Mouse (Mus musculus) lung, embryonic 15.5 days (tissue): Measurements from ENCODE around the gene Xrcc3. TPM values are rescaled to one million over a fixed set of nuclear protein-coding genes. Genes with fewer than 3 reads are reported as not detected.

Experiments
- ATAC-seq: fragments of 200-750 bp; cut with Nextera tagmentation; 2 replicates; pipeline ENCODE4 v1.8.0; 2017; ENCODE audit warnings: moderate number of reproducible peaks, borderline replicate concordance; ENCODE audit not compliant: low FRiP score, low TSS enrichment; ENCODE audit errors: extremely low read depth
- H3K27ac ChIP-seq: fragments of 300-500 bp; sonication (generic); 2 replicates; pipeline ENCODE4 v1.5.1; 2015; ENCODE audit warnings: moderate library complexity, mild to moderate bottlenecking, inconsistent platforms
- H3K27me3 ChIP-seq: fragments of 300-500 bp; sonication (generic); 2 replicates; pipeline ENCODE4 v1.6.1; 2015; ENCODE audit warnings: inconsistent platforms
- H3K36me3 ChIP-seq: fragments of 300-500 bp; sonication (generic); 2 replicates; pipeline ENCODE4 v1.6.1; 2015; ENCODE audit warnings: inconsistent platforms
- H3K4me1 ChIP-seq: fragments of 300-500 bp; sonication (generic); 2 replicates; pipeline ENCODE4 v1.6.1; 2015; ENCODE audit warnings: inconsistent platforms
- H3K4me2 ChIP-seq: fragments of 300-500 bp; sonication (generic); 2 replicates; pipeline ENCODE4 v1.6.1; 2015; ENCODE audit warnings: inconsistent platforms, mild to moderate bottlenecking, moderate library complexity
- H3K4me3 ChIP-seq: fragments of 300-500 bp; sonication (generic); 2 replicates; pipeline ENCODE4 v1.5.1; 2015; ENCODE audit warnings: mild to moderate bottlenecking, inconsistent platforms
- H3K9ac ChIP-seq: fragments of 300-500 bp; sonication (generic); 2 replicates; pipeline ENCODE4 v1.6.1; 2015; ENCODE audit warnings: inconsistent platforms
- H3K9me3 ChIP-seq: fragments of 300-500 bp; sonication (generic); 2 replicates; pipeline ENCODE4 v1.6.1; 2016; ENCODE audit warnings: inconsistent platforms
- WGBS: fragments of 180-500 bp; shearing (Covaris S2); methylation state at CpG from one replicate; pipeline ENCODE4 v1.1.7; 2015; 5-methylcytosine and 5-hydroxymethylcytosine counted together
- polyA plus RNA-seq: library from polyadenylated mRNA; unstranded; fragments of >200 nt; fragmentation: Nextera tagmentation; extraction: Ambion mirVana; gene quantifications from 2 replicates; pipeline ENCODE4 v1.2.1, GENCODE M21; 2015

Xrcc3 gene
- polyA plus RNA-seq = 7.9 and 8.7 TPM in 2 replicates

GRCm38 (mm10) chr12:111813766-111814617 lies at the start of gene Xrcc3, which contains the start of gene Zfyve21:
Gene Xrcc3, minus strand, starts transcription at chr12:111813873.
Gene Zfyve21, plus strand, starts transcription at chr12:111814170.
- WGBS = 2% methylated on average over 87 of the region's 87 CpGs
- ATAC-seq = peak; percentile 98
- Histone ChIP-seq H3K4me1 (peaks cover 53% of the 10 kb centered on the region), H3K27me3 (no peaks in the 10 kb centered on the region), H3K4me2 (peak within 1 kb of the TSS; percentile 83), H3K9ac (peak within 1 kb of the TSS; percentile 70), H3K4me3 (peak within 1 kb of the TSS; percentile 74), H3K36me3 (no peaks in the 10 kb centered on the region), H3K27ac (peak within 1 kb of the TSS; percentile 96), H3K9me3 (no peaks in the 10 kb centered on the region)

- ATAC-seq = no peak
- no peak overlapping the region for H3K27ac ChIP-seq
- 86% methylated on average over 2 of the region's 2 CpGs for WGBS
Measured at GRCm38 (mm10) chr12:111855448-111855847, 41.8 kb upstream of the Xrcc3 start.

DNA sequence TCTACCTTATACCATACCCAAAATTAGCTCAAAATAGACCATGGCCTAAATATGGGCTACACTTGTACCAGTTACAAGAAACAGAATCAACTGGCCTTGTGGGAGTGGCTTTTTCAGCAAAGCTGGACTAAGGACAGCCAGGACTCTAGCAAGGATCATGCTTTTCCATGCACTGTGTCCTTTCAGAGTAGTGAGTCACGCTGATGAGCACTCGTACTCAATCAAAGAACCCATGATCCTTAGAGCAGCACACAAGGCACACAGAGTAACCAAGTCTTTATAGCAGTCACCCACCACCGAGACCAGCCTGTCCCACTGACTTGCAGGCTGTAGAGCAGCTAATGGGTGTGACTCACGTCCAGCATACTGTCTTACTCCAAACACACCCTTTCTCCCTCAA lies 39.9 kb upstream of the Xrcc3 start:
- H3K4me2 ChIP-seq = no peak overlapping the region
- no peaks in the 10 kb centered on the region for H3K4me1 ChIP-seq
- ATAC-seq = no peak
- H3K36me3 ChIP-seq = peaks cover 20% of the 10 kb centered on the region
- no peak overlapping the region for H3K9ac ChIP-seq
- no peak overlapping the region for H3K27ac ChIP-seq
- no peak overlapping the region for H3K4me3 ChIP-seq
- H3K27me3 ChIP-seq = no peaks in the 10 kb centered on the region
- H3K9me3 ChIP-seq = no peaks in the 10 kb centered on the region
- WGBS = 70% methylated on average over 4 of the region's 4 CpGs

More at GRCm38 (mm10) chr12:111855448-111855847, 41.8 kb upstream of the Xrcc3 start:
- no peaks in the 10 kb centered on the region for H3K9me3 ChIP-seq
- peaks cover 20% of the 10 kb centered on the region for H3K36me3 ChIP-seq
- no peak overlapping the region for H3K4me3 ChIP-seq
- H3K4me2 ChIP-seq = no peak overlapping the region
- no peak overlapping the region for H3K9ac ChIP-seq
- H3K27me3 ChIP-seq = no peaks in the 10 kb centered on the region
- H3K4me1 ChIP-seq = no peaks in the 10 kb centered on the region

DNA sequence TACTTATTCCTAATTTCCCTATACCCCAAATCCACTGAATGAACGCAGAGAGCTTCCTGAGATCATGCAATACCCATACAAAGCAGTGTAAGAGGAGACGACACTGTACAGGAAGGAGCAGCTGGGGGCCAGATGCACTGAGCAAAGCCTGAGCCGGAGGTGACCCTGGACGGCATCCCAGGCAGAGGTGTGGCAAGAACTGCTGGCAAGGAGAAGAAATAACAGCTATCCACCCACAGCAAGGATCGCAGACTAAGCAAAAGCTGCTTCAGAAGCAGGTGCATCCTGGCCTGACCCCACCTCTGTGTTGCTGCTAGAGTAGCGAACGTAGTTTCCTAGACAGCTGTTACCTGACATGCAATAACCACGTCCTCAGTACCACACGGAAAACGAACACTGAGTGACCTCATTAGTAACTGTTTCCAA lies 39.4 kb upstream of the Xrcc3 start:
- Histone ChIP-seq H3K4me2 (no peak overlapping the region), H3K27me3 (no peaks in the 10 kb centered on the region), H3K9ac (no peak overlapping the region), H3K4me1 (no peaks in the 10 kb centered on the region), H3K9me3 (no peaks in the 10 kb centered on the region), H3K4me3 (no peak overlapping the region), H3K27ac (no peak overlapping the region), H3K36me3 (peaks cover 16% of the 10 kb centered on the region)
- WGBS = 48% methylated on average over 10 of the region's 10 CpGs
- no peak for ATAC-seq

DNA sequence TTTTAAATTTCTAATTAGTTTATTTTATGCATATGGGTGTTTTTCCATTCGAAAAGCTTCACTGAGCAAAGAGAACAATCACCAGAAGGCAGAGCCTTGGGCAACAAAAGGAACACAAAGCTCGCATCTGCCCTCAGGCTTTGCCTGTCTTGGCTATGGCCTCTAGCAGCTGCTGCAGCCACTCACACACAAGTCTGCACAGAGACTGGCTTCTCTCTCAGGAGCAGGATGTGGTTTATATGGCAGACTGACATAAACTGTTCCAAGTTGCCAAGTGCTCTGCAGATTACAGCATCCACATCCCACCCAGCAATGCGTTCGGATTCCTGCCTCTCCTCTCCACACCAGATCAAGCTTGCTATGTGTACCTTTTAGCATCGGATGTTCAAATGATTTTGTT lies 38.1 kb upstream of the Xrcc3 start:
- no peak overlapping the region for H3K9ac ChIP-seq
- H3K4me3 ChIP-seq = no peak overlapping the region
- no peaks in the 10 kb centered on the region for H3K27me3 ChIP-seq
- ATAC-seq = no peak
- 74% methylated on average over 5 of the region's 5 CpGs for WGBS
- no peak overlapping the region for H3K4me2 ChIP-seq
- H3K36me3 ChIP-seq = peaks cover 7% of the 10 kb centered on the region
- no peaks in the 10 kb centered on the region for H3K4me1 ChIP-seq
- H3K9me3 ChIP-seq = no peaks in the 10 kb centered on the region
- H3K27ac ChIP-seq = no peak overlapping the region

- peaks cover 4% of the 10 kb centered on the region for H3K36me3 ChIP-seq
- no peak overlapping the region for H3K27ac ChIP-seq
- H3K9me3 ChIP-seq = no peaks in the 10 kb centered on the region
- WGBS = 54% methylated on average over 2 of the region's 2 CpGs
- no peak overlapping the region for H3K9ac ChIP-seq
- ATAC-seq = no peak
- no peak overlapping the region for H3K4me3 ChIP-seq
- no peaks in the 10 kb centered on the region for H3K27me3 ChIP-seq
- H3K4me1 ChIP-seq = no peaks in the 10 kb centered on the region
- no peak overlapping the region for H3K4me2 ChIP-seq
Measured at GRCm38 (mm10) chr12:111851235-111851634, 37.6 kb upstream of the Xrcc3 start.

DNA sequence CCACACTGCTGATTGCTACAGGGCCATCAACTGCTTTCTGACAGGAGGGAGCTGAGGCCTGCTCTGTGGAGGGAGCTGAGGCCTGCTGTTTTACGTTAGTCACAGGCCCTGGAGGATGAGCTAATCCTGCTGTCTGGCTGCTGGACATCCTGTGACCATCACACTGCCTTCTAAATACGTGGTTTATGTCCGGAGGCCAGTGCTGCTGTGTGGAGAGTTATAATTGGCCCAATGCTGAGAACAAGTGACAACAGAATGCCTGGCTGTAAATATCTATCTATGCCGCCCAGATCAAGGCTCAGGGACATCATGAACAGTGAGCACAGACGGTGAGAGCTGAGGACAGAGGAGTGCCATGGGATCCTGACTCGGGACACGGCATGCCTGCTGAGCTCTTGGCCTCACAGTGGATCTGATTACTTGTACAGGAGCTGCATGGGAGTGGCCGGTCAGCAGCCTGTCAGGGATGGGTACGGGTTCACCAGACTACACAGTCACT lies 34.7 kb upstream of the Xrcc3 start:
- Histone ChIP-seq H3K36me3 (peaks cover 14% of the 10 kb centered on the region; the same call in 1 of the 2 replicates), H3K4me1 (no peaks in the 10 kb centered on the region), H3K27me3 (no peaks in the 10 kb centered on the region), H3K4me2 (no peak overlapping the region), H3K27ac (no peak overlapping the region), H3K9ac (no peak overlapping the region), H3K9me3 (no peaks in the 10 kb centered on the region), H3K4me3 (no peak overlapping the region)
- WGBS = 73% methylated on average over 9 of the region's 9 CpGs
- ATAC-seq = no peak

- H3K27ac ChIP-seq = no peak overlapping the region
- ATAC-seq = no peak
- WGBS = 74% methylated on average over 10 of the region's 10 CpGs
- H3K4me2 ChIP-seq = no peak overlapping the region
- peaks cover 25% of the 10 kb centered on the region; the same call in 1 of the 2 replicates for H3K36me3 ChIP-seq
- H3K9me3 ChIP-seq = no peaks in the 10 kb centered on the region
- H3K4me1 ChIP-seq = no peaks in the 10 kb centered on the region
- no peaks in the 10 kb centered on the region for H3K27me3 ChIP-seq
- H3K9ac ChIP-seq = no peak overlapping the region
- no peak overlapping the region for H3K4me3 ChIP-seq
Measured at GRCm38 (mm10) chr12:111846815-111847214, 33.1 kb upstream of the Xrcc3 start.

- H3K9me3 ChIP-seq = no peaks in the 10 kb centered on the region
- H3K4me1 ChIP-seq = no peaks in the 10 kb centered on the region
- H3K36me3 ChIP-seq = peaks cover 34% of the 10 kb centered on the region; the same call in 1 of the 2 replicates
- H3K4me2 ChIP-seq = no peak overlapping the region
- no peak overlapping the region for H3K4me3 ChIP-seq
- H3K9ac ChIP-seq = no peak overlapping the region
- no peak for ATAC-seq
- no peak overlapping the region for H3K27ac ChIP-seq
- no peaks in the 10 kb centered on the region for H3K27me3 ChIP-seq
- 94% methylated on average over 4 of the region's 4 CpGs for WGBS
Measured at GRCm38 (mm10) chr12:111845953-111846352, 32.3 kb upstream of the Xrcc3 start.

- Histone ChIP-seq H3K4me1 (no peaks in the 10 kb centered on the region), H3K36me3 (peaks cover 57% of the 10 kb centered on the region), H3K9me3 (no peaks in the 10 kb centered on the region), H3K27ac (no peak overlapping the region), H3K9ac (no peak overlapping the region), H3K4me3 (no peak overlapping the region), H3K4me2 (no peak overlapping the region), H3K27me3 (no peaks in the 10 kb centered on the region)
- 59% methylated on average over 2 of the region's 2 CpGs for WGBS
- ATAC-seq = no peak
Measured at GRCm38 (mm10) chr12:111843470-111843869, 29.8 kb upstream of the Xrcc3 start.

DNA sequence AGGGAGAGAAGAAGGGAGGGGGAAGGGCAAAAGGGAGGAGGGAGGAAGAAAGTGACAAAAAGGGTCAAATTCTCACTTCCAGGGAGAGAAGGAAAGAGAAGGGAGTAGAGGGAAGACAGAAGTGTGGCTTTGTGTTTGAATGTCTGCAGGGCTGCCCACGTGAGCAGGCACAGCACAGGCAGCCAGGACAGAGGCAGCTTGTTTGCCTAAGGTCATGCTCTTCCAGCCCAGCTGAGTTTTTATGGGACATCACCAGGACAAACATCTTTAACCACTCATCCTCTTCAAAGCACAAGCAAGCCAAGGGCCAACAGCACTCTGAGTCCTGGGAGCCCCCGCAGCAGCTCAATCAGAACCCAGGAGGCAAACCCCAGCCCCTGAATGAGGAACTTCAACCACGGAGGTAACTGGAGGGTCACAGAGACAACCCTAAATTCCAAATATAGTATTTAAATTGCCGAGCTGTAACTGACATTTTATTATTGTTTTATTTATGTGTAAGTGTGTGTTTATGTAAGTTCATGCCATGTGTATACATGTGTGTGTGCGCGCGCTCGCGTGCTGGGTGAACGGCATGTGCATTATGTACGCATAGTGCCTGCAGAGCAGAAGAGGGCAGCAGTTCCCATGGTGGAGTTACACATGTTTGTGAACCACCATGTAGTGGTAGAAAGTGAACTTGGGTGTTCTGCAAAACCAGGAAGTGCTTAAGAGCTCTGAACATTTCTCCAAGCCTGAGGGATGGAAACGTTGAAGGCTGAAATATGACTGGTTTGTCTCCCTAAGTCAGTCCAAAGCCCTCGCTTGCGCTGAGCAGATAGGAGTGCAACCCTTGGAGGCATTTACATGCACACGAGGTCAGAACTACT lies 29.1 kb upstream of the Xrcc3 start:
- H3K4me3 ChIP-seq = no peak overlapping the region
- no peak for ATAC-seq
- no peaks in the 10 kb centered on the region for H3K4me1 ChIP-seq
- WGBS = 71% methylated on average over 15 of the region's 15 CpGs
- H3K9me3 ChIP-seq = no peaks in the 10 kb centered on the region
- H3K4me2 ChIP-seq = no peak overlapping the region
- H3K36me3 ChIP-seq = peaks cover 62% of the 10 kb centered on the region
- H3K27ac ChIP-seq = no peak overlapping the region
- H3K27me3 ChIP-seq = no peaks in the 10 kb centered on the region
- no peak overlapping the region for H3K9ac ChIP-seq
